8 mouse cellular contexts compared by ENCODE assay signal in the genomic region with DNA sequence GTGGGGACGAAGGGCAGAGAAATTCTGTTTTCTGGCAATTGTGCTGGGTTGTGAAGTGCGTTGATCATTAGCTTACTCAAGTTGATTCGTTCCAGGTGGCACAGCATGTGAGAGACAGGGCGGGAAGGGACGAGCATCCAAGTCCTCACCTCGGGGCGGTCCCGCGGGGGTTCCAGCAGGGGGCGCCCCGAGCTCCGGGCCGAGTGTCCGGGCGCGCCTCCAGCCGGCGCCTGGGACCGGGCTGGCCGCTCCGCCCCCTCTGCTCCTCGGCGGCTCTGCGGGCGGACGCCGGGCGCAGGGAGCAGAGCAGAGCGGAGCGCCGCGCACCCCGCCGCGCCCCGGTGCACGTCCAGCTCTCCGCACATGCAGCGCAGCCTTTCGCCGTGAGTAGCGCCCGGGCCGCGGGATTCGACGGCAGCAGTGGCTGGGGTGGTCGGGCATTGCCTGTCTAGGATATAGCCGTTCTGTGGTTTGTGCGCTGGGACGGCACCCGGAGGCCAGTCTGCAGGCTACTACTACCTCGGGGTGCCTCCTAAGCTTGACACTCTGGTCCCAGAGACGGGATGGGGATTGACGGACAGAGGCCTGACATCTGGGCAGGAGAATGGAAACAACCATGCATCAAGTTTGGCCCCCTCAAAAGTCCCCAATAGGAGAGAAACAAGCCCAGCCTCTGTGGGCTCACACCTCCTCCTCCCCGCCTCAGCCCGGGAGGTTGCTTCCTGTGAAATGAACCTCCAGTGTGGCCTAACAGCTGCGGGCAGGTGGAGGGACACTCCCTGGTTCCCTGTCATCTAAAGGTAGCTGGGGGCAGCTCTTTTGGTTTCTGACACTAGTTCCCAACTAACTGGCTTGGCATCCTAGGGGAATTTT. TPM values are rescaled to one million over a fixed set of nuclear protein-coding genes. Genes with fewer than 3 reads are reported as not detected.
DNase-seq lines count a peak whose midpoint lies in the region; ATAC-seq and TF ChIP-seq lines count a peak whose summit lies in the region.

Gene Dapk2 (plus strand): TSS at position 266 of the 873 bp plus-strand sequence.

- peak within 1 kb of the TSS; percentile 62 for H3K4me2 ChIP-seq in forebrain, embryonic 11.5 days (ENCODE audit: low read depth, low read length, severe bottlenecking)
- H3K4me2 ChIP-seq in heart, postnatal 0 days (ENCODE audit: low read depth, low read length) = peak within 1 kb of the TSS; percentile 65
- peak within 1 kb of the TSS; percentile 80 for H3K4me2 ChIP-seq in liver, embryonic 16.5 days (ENCODE audit: low read depth, low read length)
- peak within 1 kb of the TSS; percentile 66 for H3K4me2 ChIP-seq in neural tube, embryonic 12.5 days (replicated peaks)

- peaks cover 9% of the 10 kb centered on the region; the same call in 1 of the 2 replicates for H3K27me3 ChIP-seq in forebrain, embryonic 11.5 days (ENCODE audit: control insufficient read depth, insufficient read depth, low read length)
- H3K27me3 ChIP-seq in heart, postnatal 0 days (ENCODE audit: control insufficient read depth, insufficient read depth, low read length) = peaks cover 8% of the 10 kb centered on the region
- no peaks in the 10 kb centered on the region for H3K27me3 ChIP-seq in liver, embryonic 16.5 days (ENCODE audit: control insufficient read depth, insufficient read depth, low read depth, low read length)
- peaks cover 26% of the 10 kb centered on the region for H3K27me3 ChIP-seq in neural tube, embryonic 12.5 days (replicated peaks)
- H3K27me3 ChIP-seq in testis, adult 2 months (ENCODE audit: control insufficient read depth, insufficient read depth, low read length) = no peaks in the 10 kb centered on the region

- H3K4me3 ChIP-seq in forebrain, embryonic 11.5 days (ENCODE audit: low read depth, low read length) = peak within 1 kb of the TSS; percentile 42
- peak within 1 kb of the TSS; percentile 49 for H3K4me3 ChIP-seq in heart, postnatal 0 days (ENCODE audit: low read depth, low read length)
- H3K4me3 ChIP-seq in liver, embryonic 16.5 days (ENCODE audit: low read depth, low read length) = peak within 1 kb of the TSS; percentile 77
- peak within 1 kb of the TSS; percentile 36 for H3K4me3 ChIP-seq in neural tube, embryonic 12.5 days
- peak within 1 kb of the TSS; percentile 84 for H3K4me3 ChIP-seq in testis, adult 2 months (ENCODE audit: control insufficient read depth, low read depth, low read length)

- TF ChIP-seq EP300 in heart, postnatal 0 days (IDR thresholded peaks at IDR 0.05; ENCODE audit: low read depth) = no peak

- peak; percentile 24 to 42 for DNase-seq in CD8-positive naive resting alpha-beta T cell, adult 2 months (ENCODE audit: low read depth in 2 of 2, low spot score in 2 of 2)
- peak; percentile 87 for DNase-seq in c-Kit-negative CD71-positive TER-119-positive erythroid progenitor cells, embryonic 14.5 days (ENCODE audit: low read depth, low spot score)
- peak; percentile 91 for DNase-seq in forebrain, embryonic 11.5 days (ENCODE audit: low spot score)
- DNase-seq in heart, postnatal 0 days (ENCODE audit: low spot score) = peak; percentile 59
- DNase-seq in kidney, postnatal 25 days = peak; percentile 88 to 91

- peak; percentile 47 for TF ChIP-seq CTCF in heart, postnatal 0 days (IDR thresholded peaks at IDR 0.05; ENCODE audit: low read depth)
- TF ChIP-seq CTCF in testis, adult 2 months (IDR thresholded peaks at IDR 0.05; ENCODE audit: control insufficient read depth, insufficient read depth, insufficient replicate concordance, low read depth, low read length) = peak; percentile 36; the same call in 1 of the 2 replicates

- no peak within 1 kb of the TSS for H3K27ac ChIP-seq in forebrain, embryonic 11.5 days (ENCODE audit: low read depth, low read length)
- no peak within 1 kb of the TSS for H3K27ac ChIP-seq in heart, postnatal 0 days (ENCODE audit: low read depth)
- H3K27ac ChIP-seq in liver, embryonic 16.5 days (ENCODE audit: low read length) = peak within 1 kb of the TSS; percentile 86
- no peak within 1 kb of the TSS for H3K27ac ChIP-seq in neural tube, embryonic 12.5 days
- H3K27ac ChIP-seq in testis, adult 2 months (ENCODE audit: control insufficient read depth, insufficient read depth, low read depth, low read length) = no peak within 1 kb of the TSS

- 3% methylated on average over 57 of the region's 58 CpGs for WGBS in forebrain, embryonic 11.5 days
- WGBS in heart, postnatal 0 days = 2% methylated on average over 56 of the region's 58 CpGs
- WGBS in liver, embryonic 16.5 days (ENCODE audit: insufficient replicate concordance) = under 1% methylated on average over 43 of the region's 58 CpGs
- WGBS in neural tube, embryonic 12.5 days = 2% methylated on average over 57 of the region's 58 CpGs

- ATAC-seq in forebrain, embryonic 11.5 days (replicated peaks; ENCODE audit: low FRiP score) = peak; percentile 85
- peak; percentile 90 for ATAC-seq in heart, postnatal 0 days (ENCODE audit: insufficient read depth, low read depth)
- ATAC-seq in liver, embryonic 16.5 days (ENCODE audit: low read depth) = peak; percentile 95
- peak; percentile 83 for ATAC-seq in neural tube, embryonic 12.5 days (ENCODE audit: low FRiP score, low read depth)

- H3K36me3 ChIP-seq in forebrain, embryonic 11.5 days (ENCODE audit: control insufficient read depth, insufficient read depth, low read length) = no peaks in the 10 kb centered on the region
- no peaks in the 10 kb centered on the region for H3K36me3 ChIP-seq in heart, postnatal 0 days (replicated peaks; ENCODE audit: control insufficient read depth, insufficient read depth, low read length)
- H3K36me3 ChIP-seq in liver, embryonic 16.5 days (ENCODE audit: control insufficient read depth, insufficient read depth) = no peaks in the 10 kb centered on the region
- H3K36me3 ChIP-seq in neural tube, embryonic 12.5 days = no peaks in the 10 kb centered on the region
- no peaks in the 10 kb centered on the region for H3K36me3 ChIP-seq in testis, adult 2 months (ENCODE audit: control insufficient read depth, insufficient read depth, low read length)

- no peaks in the 10 kb centered on the region for H3K9me3 ChIP-seq in forebrain, embryonic 11.5 days (ENCODE audit: control insufficient read depth, low read length)
- H3K9me3 ChIP-seq in heart, postnatal 0 days (replicated peaks; ENCODE audit: control insufficient read depth, low read length) = no peaks in the 10 kb centered on the region
- H3K9me3 ChIP-seq in liver, embryonic 16.5 days (replicated peaks; ENCODE audit: control insufficient read depth, low read length) = no peaks in the 10 kb centered on the region
- H3K9me3 ChIP-seq in neural tube, embryonic 12.5 days = no peaks in the 10 kb centered on the region

- TF ChIP-seq POLR2A in testis, adult 2 months (IDR thresholded peaks at IDR 0.05; ENCODE audit: control insufficient read depth, low read depth, low read length) = no peak

- H3K9ac ChIP-seq in forebrain, embryonic 11.5 days (ENCODE audit: low read length) = peak within 1 kb of the TSS; percentile 51
- 0 out of 2 replicates have a peak within 1 kb of the TSS, but pooled peaks have one; percentile 8 for H3K9ac ChIP-seq in heart, postnatal 0 days (replicated peaks; ENCODE audit: low read depth, low read length)
- H3K9ac ChIP-seq in liver, embryonic 16.5 days (ENCODE audit: low read depth, low read length) = peak within 1 kb of the TSS; percentile 86
- no peak within 1 kb of the TSS for H3K9ac ChIP-seq in neural tube, embryonic 12.5 days

- 0 out of 2 replicates have a peak, but pooled peaks cover 2% of the 10 kb centered on the region for H3K4me1 ChIP-seq in forebrain, embryonic 11.5 days (replicated peaks; ENCODE audit: control insufficient read depth, insufficient read depth, low read length)
- no peaks in the 10 kb centered on the region; the same call in 1 of the 2 replicates for H3K4me1 ChIP-seq in heart, postnatal 0 days (ENCODE audit: control insufficient read depth, insufficient read depth)
- peaks cover 30% of the 10 kb centered on the region for H3K4me1 ChIP-seq in liver, embryonic 16.5 days (ENCODE audit: control insufficient read depth, low read depth, low read length)
- H3K4me1 ChIP-seq in neural tube, embryonic 12.5 days = peaks cover 7% of the 10 kb centered on the region; the same call in 1 of the 2 replicates
- peaks cover 8% of the 10 kb centered on the region for H3K4me1 ChIP-seq in testis, adult 2 months (ENCODE audit: control insufficient read depth, insufficient read depth, low read length)

RNA-seq across cellular contexts. Expression of gene Dapk2, which starts in this region (rescaled TPM):
- polyA plus RNA-seq in forebrain, embryonic 11.5 days (2014; fragmentation: Nextera tagmentation; extraction: Ambion mirVana) = 8.7 and 9.0 TPM in 2 replicates
- 2.3 and 3.9 TPM in 2 replicates for total RNA-seq in heart, postnatal 0 days (2014; rRNA removed; ENCODE audit: low replicate concordance)
- 4.7 and 7.1 TPM in 2 replicates for polyA plus RNA-seq in heart, postnatal 0 days (2015; fragmentation: Nextera tagmentation; extraction: Ambion mirVana)
- polyA plus RNA-seq in liver, embryonic 16.5 days (2015; fragmentation: Nextera tagmentation; extraction: Ambion mirVana) = 32.7 and 33.7 TPM in 2 replicates
- polyA plus RNA-seq in neural tube, embryonic 12.5 days (2016; fragmentation: Nextera tagmentation; extraction: Ambion mirVana) = 2.4 and 2.6 TPM in 2 replicates
- polyA plus RNA-seq in testis, adult 2 months (2012; rRNA removed) = 0.67 and 0.70 TPM in 2 replicates

Comparison
In these comparisons a context has a peak if more than half of its experiments do, and no peak if none do; other contexts are left out.
1. DNase-seq: peak in every context shown above with its lines; median percentile 91 in forebrain, embryonic 11.5 days; 90 in kidney, postnatal 25 days; 87 in c-Kit-negative CD71-positive TER-119-positive erythroid progenitor cells, embryonic 14.5 days; 59 in heart, postnatal 0 days; 33 in CD8-positive naive resting alpha-beta T cell, adult 2 months.